Mouse (Mus musculus) midbrain, embryonic 16.5 days (tissue): Measurements from ENCODE around the gene Sertad3. TPM values are rescaled to one million over a fixed set of nuclear protein-coding genes. Genes with fewer than 3 reads are reported as not detected.

Experiments used
- ATAC-seq: fragments of 200-750 bp; cut with Nextera tagmentation; 2 replicates; pipeline ENCODE4 v1.8.0; 2017; ENCODE audit warnings: moderate TSS enrichment
- H3K27ac ChIP-seq: fragments of 300-500 bp; sonication (generic); 2 replicates; pipeline ENCODE4 v1.5.1; 2014; ENCODE audit warnings: mild to moderate bottlenecking, low read length, mixed read lengths
- H3K27me3 ChIP-seq: fragments of 300-500 bp; sonication (generic); 2 replicates; pipeline ENCODE4 v1.6.1; 2014; ENCODE audit warnings: low read depth, low read length, mixed read lengths; ENCODE audit not compliant: control insufficient read depth, insufficient read depth
- H3K36me3 ChIP-seq: fragments of 300-500 bp; sonication (generic); 2 replicates; pipeline ENCODE4 v1.6.1; 2014; ENCODE audit warnings: mild to moderate bottlenecking, low read length, moderate library complexity, mixed read lengths; ENCODE audit not compliant: control insufficient read depth, insufficient read depth
- H3K4me1 ChIP-seq: fragments of 300-500 bp; sonication (generic); 2 replicates; pipeline ENCODE4 v1.6.1; 2014; ENCODE audit warnings: mild to moderate bottlenecking, low read length, mixed read lengths; ENCODE audit not compliant: control insufficient read depth, insufficient read depth
- H3K4me2 ChIP-seq: fragments of 300-500 bp; sonication (generic); 2 replicates; pipeline ENCODE4 v1.6.1; 2014; ENCODE audit warnings: mild to moderate bottlenecking, low read length, mixed read lengths
- H3K4me3 ChIP-seq: fragments of 300-500 bp; sonication (generic); 2 replicates; pipeline ENCODE4 v1.5.1; 2014; ENCODE audit warnings: low read depth, mild to moderate bottlenecking, low read length, moderate library complexity, mixed read lengths
- H3K9ac ChIP-seq: fragments of 300-500 bp; sonication (generic); 2 replicates; pipeline ENCODE4 v1.6.1; 2014; ENCODE audit warnings: low read depth, low read length, mixed read lengths
- H3K9me3 ChIP-seq: fragments of 300-500 bp; sonication (generic); replicated peaks from 2 replicates; pipeline ENCODE4 v1.6.1; 2014; ENCODE audit warnings: mild to moderate bottlenecking, low read length, mixed read lengths; ENCODE audit not compliant: control insufficient read depth, poor library complexity, severe bottlenecking
- WGBS: fragments of 180-500 bp; shearing (Covaris S2); extraction: QIAGEN DNeasy Blood & Tissue Kit; methylation state at CpG from one replicate; pipeline ENCODE4 v1.1.7; 2014; 5-methylcytosine and 5-hydroxymethylcytosine counted together
- polyA plus RNA-seq: library from polyadenylated mRNA; unstranded; fragments of >200 nt; fragmentation: Nextera tagmentation; extraction: Ambion mirVana; gene quantifications from 2 replicates; pipeline ENCODE4 v1.2.1, GENCODE M21; 2015

Sertad3 gene
- polyA plus RNA-seq, 1 experiment from 2014 or later = 7.1 TPM

- H3K4me3 ChIP-seq = no peak overlapping the region
- H3K27ac ChIP-seq = no peak overlapping the region
- H3K9ac ChIP-seq = no peak overlapping the region
- whole genome bisulfite sequencing = 93% methylated on average over 3 of the region's 3 CpGs
- H3K4me2 ChIP-seq = no peak overlapping the region
- no peaks in the 10 kb centered on the region for H3K4me1 ChIP-seq
- no peaks in the 10 kb centered on the region for H3K27me3 ChIP-seq
- H3K9me3 ChIP-seq = no peaks in the 10 kb centered on the region
- H3K36me3 ChIP-seq = no peaks in the 10 kb centered on the region
- ATAC-seq = no peak
Measured at GRCm38 (mm10) chr7:27455273-27455672, 18.3 kb upstream of the Sertad3 start.

- ATAC-seq = no peak
- no peaks in the 10 kb centered on the region for H3K27me3 ChIP-seq
- no peak overlapping the region for H3K9ac ChIP-seq
- H3K9me3 ChIP-seq = no peaks in the 10 kb centered on the region
- no peaks in the 10 kb centered on the region for H3K36me3 ChIP-seq
- H3K4me1 ChIP-seq = no peaks in the 10 kb centered on the region
- H3K27ac ChIP-seq = no peak overlapping the region
- H3K4me3 ChIP-seq = no peak overlapping the region
- H3K4me2 ChIP-seq = no peak overlapping the region
- 84% methylated on average over 4 of the region's 4 CpGs for WGBS
Measured at GRCm38 (mm10) chr7:27458614-27459013, 15.0 kb upstream of the Sertad3 start.

GRCm38 (mm10) chr7:27459640-27460039, 13.9 kb upstream of the Sertad3 start:
- WGBS = 90% methylated on average over 5 of the region's 5 CpGs
- ATAC-seq = no peak

GRCm38 (mm10) chr7:27460477-27460876, 13.1 kb upstream of the Sertad3 start:
- no peak overlapping the region for H3K4me2 ChIP-seq
- 87% methylated on average over 6 of the region's 6 CpGs for WGBS
- H3K9me3 ChIP-seq = no peaks in the 10 kb centered on the region
- no peak overlapping the region for H3K9ac ChIP-seq
- H3K27ac ChIP-seq = no peak overlapping the region
- no peaks in the 10 kb centered on the region for H3K27me3 ChIP-seq
- H3K4me3 ChIP-seq = no peak overlapping the region
- H3K4me1 ChIP-seq = no peaks in the 10 kb centered on the region
- no peak for ATAC-seq
- no peaks in the 10 kb centered on the region for H3K36me3 ChIP-seq

More at GRCm38 (mm10) chr7:27459640-27460039, 13.9 kb upstream of the Sertad3 start:
- Histone ChIP-seq H3K4me3 (no peak overlapping the region), H3K9ac (no peak overlapping the region), H3K9me3 (no peaks in the 10 kb centered on the region), H3K27me3 (no peaks in the 10 kb centered on the region), H3K4me2 (no peak overlapping the region), H3K27ac (no peak overlapping the region), H3K4me1 (no peaks in the 10 kb centered on the region), H3K36me3 (no peaks in the 10 kb centered on the region)

- Histone ChIP-seq H3K27me3 (no peaks in the 10 kb centered on the region), H3K4me3 (no peak overlapping the region), H3K9ac (no peak overlapping the region), H3K27ac (no peak overlapping the region), H3K36me3 (no peaks in the 10 kb centered on the region), H3K9me3 (no peaks in the 10 kb centered on the region), H3K4me1 (peaks cover 2% of the 10 kb centered on the region; the same call in 1 of the 2 replicates), H3K4me2 (no peak overlapping the region)
- no peak for ATAC-seq
- 26% methylated on average over 4 of the region's 4 CpGs for WGBS
Measured at GRCm38 (mm10) chr7:27467648-27468047, 5.9 kb upstream of the Sertad3 start.

- ATAC-seq = no peak
- no peak overlapping the region for H3K4me3 ChIP-seq
- H3K27ac ChIP-seq = no peak overlapping the region
- no peaks in the 10 kb centered on the region for H3K9me3 ChIP-seq
- H3K9ac ChIP-seq = no peak overlapping the region
- H3K4me1 ChIP-seq = peaks cover 6% of the 10 kb centered on the region; the same call in 1 of the 2 replicates
- 94% methylated on average over 11 of the region's 11 CpGs for WGBS
- H3K4me2 ChIP-seq = no peak overlapping the region
- H3K36me3 ChIP-seq = no peaks in the 10 kb centered on the region
- H3K27me3 ChIP-seq = no peaks in the 10 kb centered on the region
Measured at GRCm38 (mm10) chr7:27471390-27472120, 2.0 kb upstream of the Sertad3 start.

GRCm38 (mm10) chr7:27472596-27472995, 972 bp upstream of the Sertad3 start:
- peak overlapping the region; percentile 29; the same call in 1 of the 2 replicates for H3K27ac ChIP-seq

GRCm38 (mm10) chr7:27473835-27474489, 394 bp downstream of the Sertad3 start:
- Histone ChIP-seq H3K36me3 (no peaks in the 10 kb centered on the region), H3K4me3 (peak overlapping the region; percentile 64), H3K9ac (peak overlapping the region; percentile 56), H3K27me3 (no peaks in the 10 kb centered on the region), H3K27ac (peak overlapping the region; percentile 66), H3K9me3 (no peaks in the 10 kb centered on the region), H3K4me2 (peak overlapping the region; percentile 80), H3K4me1 (peaks cover 6% of the 10 kb centered on the region; the same call in 1 of the 2 replicates)
- peak; percentile 1 for ATAC-seq
- WGBS = under 1% methylated on average over 34 of the region's 34 CpGs

More at GRCm38 (mm10) chr7:27472596-27472995, 972 bp upstream of the Sertad3 start:
- Histone ChIP-seq H3K36me3 (no peaks in the 10 kb centered on the region), H3K4me3 (no peak overlapping the region), H3K9ac (no peak overlapping the region), H3K4me1 (peaks cover 6% of the 10 kb centered on the region; the same call in 1 of the 2 replicates), H3K4me2 (peak overlapping the region; percentile 80), H3K27me3 (no peaks in the 10 kb centered on the region), H3K9me3 (no peaks in the 10 kb centered on the region)
- 45% methylated on average over 7 of the region's 7 CpGs for WGBS
- no peak for ATAC-seq

GRCm38 (mm10) chr7:27474490-27474954, 954 bp downstream of the Sertad3 start:
- Histone ChIP-seq H3K27me3 (no peaks in the 10 kb centered on the region), H3K27ac (peak overlapping the region; percentile 66), H3K4me2 (peak overlapping the region; percentile 80), H3K9ac (peak overlapping the region; percentile 56), H3K4me1 (peaks cover 6% of the 10 kb centered on the region; the same call in 1 of the 2 replicates), H3K4me3 (peak overlapping the region; percentile 64), H3K9me3 (no peaks in the 10 kb centered on the region), H3K36me3 (no peaks in the 10 kb centered on the region)
- peak; percentile 93 for ATAC-seq
- WGBS = 0% methylated on average over 23 of the region's 23 CpGs
